8 mouse cellular contexts compared by ENCODE assay signal in the genomic region with DNA sequence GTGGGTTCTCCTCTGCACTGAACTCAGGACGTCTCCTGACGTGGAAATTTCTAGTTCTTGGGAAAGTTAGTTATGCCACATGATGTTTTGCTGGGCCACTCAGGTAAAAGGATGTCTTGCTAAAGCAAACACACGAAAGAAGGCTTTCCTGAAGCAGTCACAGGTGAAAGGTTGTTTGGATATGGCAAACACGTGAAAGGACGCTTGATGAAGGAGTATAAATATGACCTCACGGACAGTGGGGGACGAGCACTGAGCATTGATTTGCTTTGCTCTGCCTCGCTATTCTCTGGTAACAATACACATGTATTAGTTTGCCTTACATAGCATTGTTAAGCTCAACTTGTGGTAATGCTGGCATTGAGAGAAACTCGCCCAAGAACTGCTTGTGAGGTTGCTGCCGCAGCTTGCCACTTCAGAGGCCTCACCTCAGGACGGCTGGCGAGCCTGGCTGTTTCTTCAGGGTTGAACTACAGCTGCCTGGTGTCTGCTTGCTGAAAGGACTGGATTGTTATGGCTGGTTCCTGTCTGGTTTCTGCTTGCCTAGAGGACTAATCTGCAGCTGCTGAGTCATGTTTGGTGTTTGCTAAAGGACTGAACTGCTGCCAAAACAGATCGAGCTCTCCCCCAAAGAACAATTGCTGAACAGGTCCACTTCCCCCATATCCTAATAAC.
DNase-seq lines count a peak whose midpoint lies in the region; ATAC-seq lines count a peak whose summit lies in the region.

No protein-coding gene starts in this region.

- ATAC-seq in monocyte, adult 5-6 weeks (replicated peaks; ENCODE audit: insufficient number of reproducible peaks, low FRiP score, low TSS enrichment, poor library complexity, severe bottlenecking): no peak

- peak; percentile 37 to 38 for DNase-seq in heart, adult 18-20 months
- no peak for DNase-seq in heart, postnatal 4 days
- peak; percentile 54 for DNase-seq in retina, postnatal 1 day
- no peak for DNase-seq in retina, embryonic 14.5 days (ENCODE audit: low spot score)
- DNase-seq in kidney, postnatal 36 days: peak; percentile 15 to 33
- DNase-seq in thymus, postnatal 10 days (ENCODE audit: low spot score in 2 of 2): peak; percentile 7 to 12
- DNase-seq in cerebellum, postnatal 14 days: no peak

Comparison
In these comparisons a context has a peak if more than half of its experiments do, and no peak if none do; other contexts are left out.
1. DNase-seq: peak in heart, adult 18-20 months (2 of 2), retina, postnatal 1 day (single experiment), kidney, postnatal 36 days (2 of 2) and thymus, postnatal 10 days (2 of 2); none in heart, postnatal 4 days (single experiment), retina, embryonic 14.5 days (single experiment) and cerebellum, postnatal 14 days (0 of 2).